Mouse (Mus musculus): Measurements from ENCODE around the gene Eif3g. TPM values are rescaled to one million over a fixed set of nuclear protein-coding genes. Genes with fewer than 3 reads are reported as not detected.

Gene Eif3g
- polyA plus RNA-seq (2012; ENCODE audit: insufficient read depth, insufficient read length, missing spikeins): 65.4 and 71.5 TPM in 2 replicates

DNA sequence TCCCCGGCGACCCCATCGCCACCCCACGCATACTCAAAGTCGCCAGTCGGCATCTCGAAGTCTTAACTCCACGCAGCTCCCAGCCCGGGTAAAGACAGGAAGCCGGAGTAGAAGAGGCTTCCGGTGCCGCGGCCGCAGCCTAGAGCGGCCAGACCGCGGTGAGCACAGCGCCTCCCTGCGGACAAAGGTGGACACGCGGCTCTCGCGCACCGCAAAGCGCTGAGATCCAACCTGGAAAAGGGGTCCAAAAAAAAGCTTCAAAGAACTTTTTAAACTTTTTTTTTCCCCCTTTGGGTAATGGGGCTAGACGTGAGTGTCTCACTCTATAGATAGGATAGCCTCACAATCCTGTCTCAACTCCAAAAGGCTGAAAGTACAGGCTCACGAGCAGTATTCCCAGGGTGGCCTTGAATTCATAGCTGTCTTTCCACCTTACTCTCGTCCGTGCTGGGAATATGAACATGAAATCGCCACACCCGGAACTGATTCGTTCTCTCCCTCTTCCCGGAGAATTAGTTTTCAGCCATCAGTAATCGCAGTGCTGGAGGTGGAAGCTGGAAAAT lies at the start of gene Eif3g:
TSS of gene Eif3g (minus strand) at position 113 of the 563 bp plus-strand sequence.
- peak within 1 kb of the TSS; percentile 68 for H3K4me3 ChIP-seq (ENCODE audit: insufficient read depth, low read length)
- H3K27ac ChIP-seq (ENCODE audit: insufficient read depth, low read depth, low read length): no peak within 1 kb of the TSS
- TF ChIP-seq CTCF (IDR thresholded peaks at IDR 0.05; ENCODE audit: low read depth, low read length): peak; percentile 56
- TF ChIP-seq POLR2A (IDR thresholded peaks at IDR 0.05; ENCODE audit: borderline replicate concordance, low read depth, low read length): no peak
- H3K4me1 ChIP-seq (ENCODE audit: control insufficient read depth, insufficient read depth, low read length): peaks cover 6% of the 10 kb centered on the region

DNA sequence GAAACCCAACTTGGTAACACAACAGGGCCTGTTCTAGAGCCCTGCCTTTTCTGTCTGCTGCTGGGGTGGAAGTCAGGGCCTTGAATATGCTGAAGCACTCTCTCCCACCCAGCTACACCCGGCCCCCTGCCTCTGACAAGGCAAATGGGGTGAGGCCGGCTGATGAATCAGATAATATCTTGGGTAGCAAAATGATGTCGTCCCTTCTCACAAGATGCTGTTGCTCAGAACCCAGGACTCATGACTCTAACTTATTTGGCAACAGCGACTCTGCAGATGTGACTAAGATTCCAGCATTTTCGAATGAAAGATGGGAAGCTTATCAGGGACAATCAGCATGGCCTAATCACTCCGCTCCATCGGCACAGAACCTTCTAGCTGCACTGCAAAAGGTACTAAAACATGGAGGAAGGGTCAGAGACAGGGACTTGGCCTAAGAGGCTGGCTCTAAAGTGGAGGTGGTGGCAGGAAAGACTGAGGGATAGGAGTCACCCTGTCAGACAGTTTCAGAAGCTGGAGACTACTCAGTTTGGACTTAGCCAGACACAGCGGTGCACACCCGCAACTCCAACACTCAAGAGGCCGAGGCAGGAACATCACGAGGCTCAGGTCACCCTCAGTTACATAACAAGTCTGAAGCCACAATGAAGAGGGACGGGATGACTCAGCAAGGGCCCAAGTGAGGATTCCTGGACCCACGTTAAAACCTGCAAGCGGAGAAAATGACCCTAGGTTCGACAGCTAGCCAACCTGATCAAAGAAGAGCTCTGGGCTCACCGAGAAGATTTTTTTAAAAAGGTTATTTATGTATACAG lies 47.9 kb upstream of the Eif3g start:
- no peak overlapping the region for H3K4me3 ChIP-seq (ENCODE audit: insufficient read depth, low read length)
- no peak for TF ChIP-seq POLR2A (IDR thresholded peaks at IDR 0.05; ENCODE audit: borderline replicate concordance, low read depth, low read length)
- TF ChIP-seq CTCF (IDR thresholded peaks at IDR 0.05; ENCODE audit: low read depth, low read length): no peak
- peak overlapping the region; percentile 83 for H3K27ac ChIP-seq (ENCODE audit: insufficient read depth, low read depth, low read length)
- peaks cover 67% of the 10 kb centered on the region for H3K4me1 ChIP-seq (ENCODE audit: control insufficient read depth, insufficient read depth, low read length)

DNA sequence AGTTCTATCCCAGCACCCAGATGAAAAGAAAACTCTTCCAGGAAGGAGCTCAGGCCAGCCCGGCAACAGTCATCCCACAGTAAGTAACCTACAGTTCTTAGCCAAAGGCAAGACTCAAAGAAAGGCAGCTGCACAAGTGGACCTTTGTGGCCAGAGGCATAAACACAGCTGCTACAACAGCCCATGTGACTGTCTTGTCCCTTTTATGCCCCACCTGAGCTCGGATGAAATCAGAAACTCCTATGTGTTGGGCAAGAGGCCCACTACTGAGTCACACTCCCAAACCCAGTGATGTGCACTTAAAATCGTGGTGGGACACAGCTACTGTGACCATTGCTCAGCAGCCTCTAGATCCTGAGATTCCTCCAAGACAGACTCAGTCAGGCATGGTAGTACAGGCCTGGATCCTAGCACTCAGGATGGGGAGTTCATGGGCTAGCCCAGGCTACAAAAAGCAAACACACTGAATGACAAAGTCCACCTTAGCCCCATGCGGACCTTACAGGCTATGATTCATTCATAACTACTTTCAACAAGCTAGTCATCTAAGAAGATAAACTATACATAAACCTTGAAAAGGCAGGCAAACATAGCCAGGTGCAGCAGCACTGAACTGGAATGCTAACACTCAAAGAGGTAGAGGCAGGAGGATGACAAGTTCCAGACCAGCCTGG lies 46.4 kb upstream of the Eif3g start:
- H3K4me1 ChIP-seq (ENCODE audit: control insufficient read depth, insufficient read depth, low read length): peaks cover 59% of the 10 kb centered on the region
- TF ChIP-seq CTCF (IDR thresholded peaks at IDR 0.05; ENCODE audit: low read depth, low read length) (no peak), POLR2A (IDR thresholded peaks at IDR 0.05; ENCODE audit: borderline replicate concordance, low read depth, low read length) (no peak)

DNA sequence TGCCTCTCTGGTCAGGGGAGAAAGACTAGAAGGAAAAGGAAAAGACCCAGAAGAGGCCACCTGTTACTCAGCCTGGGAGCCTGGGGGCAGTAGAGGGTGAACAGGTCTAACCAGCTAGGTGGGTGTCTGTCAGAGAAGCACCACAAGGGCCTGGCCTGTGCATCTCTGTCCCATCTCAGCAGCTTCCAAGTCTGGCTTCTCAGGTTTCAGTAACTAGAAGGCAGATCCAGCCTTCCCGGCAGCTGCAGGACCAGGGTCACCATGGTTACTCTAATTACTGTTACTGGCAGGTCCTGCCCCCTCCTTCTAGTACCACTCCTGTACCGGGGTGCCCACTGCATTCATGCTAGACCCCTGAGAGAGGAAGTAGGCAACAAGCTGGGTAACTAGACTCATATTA lies 45.5 kb upstream of the Eif3g start:
- peak overlapping the region; percentile 11 for H3K27ac ChIP-seq (ENCODE audit: insufficient read depth, low read depth, low read length)
- TF ChIP-seq CTCF (IDR thresholded peaks at IDR 0.05; ENCODE audit: low read depth, low read length) (no peak), POLR2A (IDR thresholded peaks at IDR 0.05; ENCODE audit: borderline replicate concordance, low read depth, low read length) (no peak)
- no peak overlapping the region for H3K4me3 ChIP-seq (ENCODE audit: insufficient read depth, low read length)
- peaks cover 53% of the 10 kb centered on the region for H3K4me1 ChIP-seq (ENCODE audit: control insufficient read depth, insufficient read depth, low read length)

More for the DNA sequence above, 46.4 kb upstream of the Eif3g start:
- Histone ChIP-seq H3K27ac (ENCODE audit: insufficient read depth, low read depth, low read length) (peak overlapping the region; percentile 5; the same call in 1 of the 2 replicates), H3K4me3 (ENCODE audit: insufficient read depth, low read length) (no peak overlapping the region)

DNA sequence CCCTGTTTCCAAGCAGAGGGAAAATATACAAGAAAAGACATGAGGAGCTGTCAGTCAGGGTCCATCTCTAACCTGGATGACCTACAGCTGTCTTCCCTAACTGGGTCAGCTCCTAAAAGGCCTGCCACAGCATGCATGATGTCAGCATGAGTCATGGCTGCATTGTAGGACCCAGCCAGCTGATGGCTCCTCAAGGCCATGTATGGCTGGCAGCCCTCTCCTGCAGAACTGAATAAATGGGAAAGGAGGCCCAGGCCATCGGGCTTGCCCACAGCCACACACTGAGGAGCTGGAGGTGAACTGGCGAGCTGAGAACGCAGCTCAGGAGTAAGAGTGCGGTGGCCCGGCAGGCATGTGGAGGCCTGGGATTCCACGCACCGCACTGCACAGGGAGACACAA lies 45.0 kb upstream of the Eif3g start:
- peak overlapping the region; percentile 25 for H3K27ac ChIP-seq (ENCODE audit: insufficient read depth, low read depth, low read length)
- no peak overlapping the region for H3K4me3 ChIP-seq (ENCODE audit: insufficient read depth, low read length)
- peaks cover 51% of the 10 kb centered on the region for H3K4me1 ChIP-seq (ENCODE audit: control insufficient read depth, insufficient read depth, low read length)
- TF ChIP-seq POLR2A (IDR thresholded peaks at IDR 0.05; ENCODE audit: borderline replicate concordance, low read depth, low read length): no peak
- no peak for TF ChIP-seq CTCF (IDR thresholded peaks at IDR 0.05; ENCODE audit: low read depth, low read length)

DNA sequence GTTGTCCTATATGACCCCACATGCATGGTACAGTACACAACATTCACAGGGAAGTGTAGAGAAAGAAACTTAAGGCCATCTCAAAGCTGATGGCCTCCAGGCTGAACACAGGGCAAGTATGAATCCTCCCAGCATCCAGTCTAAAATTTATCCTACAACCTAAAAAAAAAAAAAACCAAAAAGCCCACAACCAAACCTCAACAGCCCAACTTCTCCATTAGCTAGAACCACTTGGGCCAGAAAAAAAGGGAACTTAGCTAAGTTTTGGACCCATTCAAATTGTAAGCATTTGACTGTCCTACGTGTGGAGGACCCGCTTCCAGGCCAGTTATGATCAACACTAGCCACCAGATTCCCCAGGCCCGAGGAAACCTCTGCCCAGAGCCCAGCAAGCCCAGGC lies 24.8 kb upstream of the Eif3g start:
- H3K4me1 ChIP-seq (ENCODE audit: control insufficient read depth, insufficient read depth, low read length): peaks cover 3% of the 10 kb centered on the region; the same call in 1 of the 2 replicates
- H3K4me3 ChIP-seq (ENCODE audit: insufficient read depth, low read length): no peak overlapping the region
- TF ChIP-seq CTCF (IDR thresholded peaks at IDR 0.05; ENCODE audit: low read depth, low read length): no peak
- no peak for TF ChIP-seq POLR2A (IDR thresholded peaks at IDR 0.05; ENCODE audit: borderline replicate concordance, low read depth, low read length)
- no peak overlapping the region for H3K27ac ChIP-seq (ENCODE audit: insufficient read depth, low read depth, low read length)

DNA sequence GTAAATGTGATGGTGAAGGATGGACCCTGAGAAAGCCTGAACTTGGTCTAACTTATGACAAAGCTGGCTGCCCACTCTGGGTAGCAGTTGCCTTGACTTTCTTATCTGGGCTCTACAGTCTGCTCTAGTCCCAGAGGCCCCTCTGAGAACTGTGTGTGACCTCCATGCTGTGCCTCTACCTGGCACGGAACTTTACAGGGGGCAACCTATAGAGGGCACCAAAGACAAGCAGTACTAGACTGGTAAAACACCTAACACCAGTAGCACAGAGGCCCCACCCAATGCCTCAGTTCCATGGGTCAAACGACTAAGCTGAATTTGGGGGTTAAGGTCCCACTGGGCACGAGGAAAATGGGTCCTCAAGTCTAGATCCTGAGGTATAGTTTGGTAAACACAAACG lies 17.7 kb upstream of the Eif3g start:
- Histone ChIP-seq H3K27ac (ENCODE audit: insufficient read depth, low read depth, low read length) (no peak overlapping the region), H3K4me1 (ENCODE audit: control insufficient read depth, insufficient read depth, low read length) (no peaks in the 10 kb centered on the region), H3K4me3 (ENCODE audit: insufficient read depth, low read length) (no peak overlapping the region)
- TF ChIP-seq CTCF (IDR thresholded peaks at IDR 0.05; ENCODE audit: low read depth, low read length): peak; percentile 17; the same call in 1 of the 2 replicates
- TF ChIP-seq POLR2A (IDR thresholded peaks at IDR 0.05; ENCODE audit: borderline replicate concordance, low read depth, low read length): no peak

DNA sequence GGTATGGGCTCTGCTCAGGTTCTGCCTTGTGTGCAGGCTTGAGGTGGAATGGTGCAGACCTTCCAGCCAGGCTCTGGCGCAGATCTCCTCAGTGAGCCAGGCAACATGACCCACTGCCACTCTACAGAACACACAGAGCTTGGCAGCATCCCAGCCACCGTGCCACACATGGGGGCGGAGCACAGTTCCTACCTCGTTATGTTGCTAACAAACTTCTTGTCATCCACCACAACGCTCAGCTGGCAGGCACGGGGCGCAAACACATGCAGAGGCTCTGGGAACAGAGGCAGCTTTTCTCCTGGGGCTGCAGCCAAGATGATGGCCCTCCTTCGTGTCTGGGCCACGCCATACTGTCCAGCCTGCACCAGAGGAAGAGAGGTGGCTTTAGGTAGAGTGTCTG lies 11.5 kb upstream of the Eif3g start:
- TF ChIP-seq CTCF (IDR thresholded peaks at IDR 0.05; ENCODE audit: low read depth, low read length): no peak
- TF ChIP-seq POLR2A (IDR thresholded peaks at IDR 0.05; ENCODE audit: borderline replicate concordance, low read depth, low read length): no peak
- no peaks in the 10 kb centered on the region for H3K4me1 ChIP-seq (ENCODE audit: control insufficient read depth, insufficient read depth, low read length)
- no peak overlapping the region for H3K4me3 ChIP-seq (ENCODE audit: insufficient read depth, low read length)
- H3K27ac ChIP-seq (ENCODE audit: insufficient read depth, low read depth, low read length): no peak overlapping the region

DNA sequence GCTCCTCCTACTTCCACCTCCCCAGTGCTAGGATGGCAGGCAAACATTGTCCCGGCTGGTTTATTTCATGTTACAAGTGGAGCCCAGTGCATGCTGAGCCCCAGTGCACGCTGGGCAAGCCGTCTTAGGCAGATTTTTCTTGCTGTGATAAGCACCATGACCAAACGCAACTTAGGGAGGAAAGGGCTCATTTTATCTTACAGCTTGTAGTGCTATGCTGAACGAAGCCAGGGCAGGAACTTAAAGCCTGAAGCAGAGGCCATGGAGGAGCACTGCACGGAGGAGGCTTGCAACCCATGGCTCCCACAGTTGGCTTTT lies 3.7 kb upstream of the Eif3g start:
- TF ChIP-seq CTCF (IDR thresholded peaks at IDR 0.05; ENCODE audit: low read depth, low read length): no peak
- no peak for TF ChIP-seq POLR2A (IDR thresholded peaks at IDR 0.05; ENCODE audit: borderline replicate concordance, low read depth, low read length)
- Histone ChIP-seq H3K4me1 (ENCODE audit: control insufficient read depth, insufficient read depth, low read length) (peaks cover under 1% of the 10 kb centered on the region; the same call in 1 of the 2 replicates), H3K27ac (ENCODE audit: insufficient read depth, low read depth, low read length) (no peak overlapping the region), H3K4me3 (ENCODE audit: insufficient read depth, low read length) (no peak overlapping the region)
